Mouse (Mus musculus): ENCODE data around the gene Il15. TPM values are rescaled to one million over a fixed set of nuclear protein-coding genes. Genes with fewer than 3 reads are reported as not detected.

Gene Il15
- polyA plus RNA-seq, 1 experiment from 2014 or later: 2.1 TPM

DNA sequence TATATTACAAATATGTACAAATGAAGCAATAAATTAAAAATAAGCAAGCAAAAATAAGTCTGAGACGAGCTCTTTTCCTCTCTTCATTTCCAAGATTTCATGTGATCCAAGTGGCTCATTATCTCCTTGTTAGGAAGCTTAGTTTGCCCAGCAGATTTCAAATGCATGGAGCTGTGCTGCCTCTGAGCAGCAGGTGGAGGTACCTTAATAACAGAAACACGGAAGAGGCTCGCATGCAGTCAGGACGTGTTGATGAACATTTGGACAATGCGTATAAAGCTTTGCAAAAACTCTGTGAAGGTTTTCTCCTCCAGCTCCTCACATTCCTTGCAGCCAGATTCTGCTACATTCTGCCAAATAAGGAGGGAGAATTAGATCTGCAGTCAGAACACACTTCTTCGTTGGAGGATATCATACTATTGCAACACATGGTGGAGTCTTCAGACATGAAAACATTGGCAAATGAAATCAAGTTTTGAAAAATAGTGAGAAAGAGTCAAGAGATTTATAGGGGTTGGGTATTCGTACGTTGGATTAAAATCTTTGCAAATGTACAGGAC is 71.3 kb downstream of the Il15 start:
- Histone ChIP-seq H3K9ac (ENCODE audit: low read depth, low read length) (no peak overlapping the region), H3K4me1 (ENCODE audit: control insufficient read depth, insufficient read depth, low read depth, low read length) (no peaks in the 10 kb centered on the region), H3K27ac (ENCODE audit: low read depth, low read length) (no peak overlapping the region), H3K9me3 (ENCODE audit: control insufficient read depth, low read length) (no peaks in the 10 kb centered on the region), H3K4me3 (ENCODE audit: low read length) (no peak overlapping the region), H3K27me3 (replicated peaks; ENCODE audit: control insufficient read depth, insufficient read depth, low read length) (no peaks in the 10 kb centered on the region), H3K4me2 (ENCODE audit: low read length) (no peak overlapping the region), H3K36me3 (ENCODE audit: control insufficient read depth, insufficient read depth, low read length) (no peaks in the 10 kb centered on the region)
- 88% methylated on average over 8 of the region's 8 CpGs for WGBS
- ATAC-seq: no peak

DNA sequence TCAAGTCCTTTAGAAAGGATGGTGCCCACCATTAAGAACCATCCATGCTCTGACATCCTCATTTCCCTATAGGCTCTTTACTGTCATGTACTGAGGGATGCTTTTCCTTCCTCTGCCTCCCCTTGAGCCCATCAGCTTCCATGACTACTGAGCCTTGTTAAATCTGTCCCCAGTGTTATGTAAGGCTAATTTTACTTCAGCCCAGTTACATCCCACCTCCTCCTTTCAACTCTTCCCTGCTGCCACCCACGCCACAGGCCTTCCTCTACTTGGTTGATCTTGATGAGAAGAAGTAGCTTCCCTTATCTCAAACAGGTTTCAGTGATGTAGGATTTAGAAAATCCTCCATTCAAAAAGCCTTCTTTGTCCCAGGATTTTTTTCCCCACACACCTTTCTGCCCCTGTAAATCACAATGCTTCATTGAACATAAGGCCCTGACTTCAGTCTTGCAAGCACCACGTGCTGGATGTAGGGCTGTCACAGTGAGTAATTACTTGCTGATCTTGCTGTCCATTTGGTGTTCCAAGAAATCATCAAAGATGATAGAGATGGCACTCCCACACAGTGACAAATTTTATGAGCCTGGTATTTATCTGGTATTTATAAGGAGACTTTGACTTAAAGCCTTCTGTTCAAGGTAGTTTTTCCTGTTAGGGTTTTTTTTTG is 74.9 kb downstream of the Il15 start:
- H3K4me3 ChIP-seq (ENCODE audit: low read length): no peak overlapping the region
- no peak overlapping the region for H3K9ac ChIP-seq (ENCODE audit: low read depth, low read length)
- ATAC-seq: no peak
- no peaks in the 10 kb centered on the region for H3K27me3 ChIP-seq (replicated peaks; ENCODE audit: control insufficient read depth, insufficient read depth, low read length)
- no peaks in the 10 kb centered on the region for H3K36me3 ChIP-seq (ENCODE audit: control insufficient read depth, insufficient read depth, low read length)
- no peaks in the 10 kb centered on the region for H3K9me3 ChIP-seq (ENCODE audit: control insufficient read depth, low read length)
- WGBS: 65% methylated on average over 2 of the region's 2 CpGs
- H3K27ac ChIP-seq (ENCODE audit: low read depth, low read length): no peak overlapping the region
- no peaks in the 10 kb centered on the region for H3K4me1 ChIP-seq (ENCODE audit: control insufficient read depth, insufficient read depth, low read depth, low read length)
- H3K4me2 ChIP-seq (ENCODE audit: low read length): no peak overlapping the region

DNA sequence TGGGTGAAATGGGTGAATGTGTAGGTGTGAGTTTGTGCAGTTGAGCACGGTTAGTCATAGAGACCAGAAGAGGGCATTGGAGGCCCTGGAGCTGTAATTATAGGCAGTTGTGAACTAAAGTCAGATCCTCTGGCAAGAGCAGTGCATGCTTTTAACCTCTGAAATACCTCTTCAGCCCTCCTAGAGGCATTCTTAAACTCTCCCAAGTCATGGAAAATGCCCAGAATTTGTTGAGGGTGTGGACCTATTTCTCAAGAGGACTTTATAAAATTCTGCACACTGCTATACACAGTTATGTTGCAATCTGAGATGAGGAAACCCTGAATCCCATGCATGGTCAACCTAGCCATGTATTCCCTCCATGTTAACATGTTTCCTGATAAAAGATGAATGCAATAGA is 77.0 kb downstream of the Il15 start:
- 86% methylated on average over 1 of the region's 1 CpGs for WGBS
- H3K27me3 ChIP-seq (replicated peaks; ENCODE audit: control insufficient read depth, insufficient read depth, low read length): no peaks in the 10 kb centered on the region

DNA sequence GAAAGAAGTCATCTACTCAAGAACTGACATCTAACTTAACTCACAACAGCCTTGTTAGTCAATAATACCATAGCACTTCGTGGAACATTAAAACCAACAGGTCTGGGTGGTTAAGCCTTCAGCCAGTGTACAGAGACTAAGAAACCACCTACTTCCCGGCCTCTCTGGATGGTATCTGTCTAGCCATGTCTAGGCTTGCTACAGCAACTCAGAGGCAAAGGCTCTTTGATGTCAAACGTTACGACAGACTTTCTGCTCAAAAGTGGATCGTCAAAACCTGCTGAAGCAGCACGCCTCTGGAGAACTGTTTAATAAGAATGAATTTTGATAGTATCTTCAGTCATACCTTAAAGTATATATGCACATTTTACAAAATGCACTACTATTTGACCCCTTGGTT is 77.4 kb downstream of the Il15 start:
- Histone ChIP-seq H3K4me2 (ENCODE audit: low read length) (no peak overlapping the region), H3K4me1 (ENCODE audit: control insufficient read depth, insufficient read depth, low read depth, low read length) (no peaks in the 10 kb centered on the region), H3K9me3 (ENCODE audit: control insufficient read depth, low read length) (no peaks in the 10 kb centered on the region), H3K36me3 (ENCODE audit: control insufficient read depth, insufficient read depth, low read length) (no peaks in the 10 kb centered on the region), H3K27ac (ENCODE audit: low read depth, low read length) (no peak overlapping the region), H3K27me3 (replicated peaks; ENCODE audit: control insufficient read depth, insufficient read depth, low read length) (no peaks in the 10 kb centered on the region), H3K9ac (ENCODE audit: low read depth, low read length) (no peak overlapping the region), H3K4me3 (ENCODE audit: low read length) (no peak overlapping the region)
- ATAC-seq: no peak
- WGBS: 90% methylated on average over 6 of the region's 6 CpGs

More for the DNA sequence above, 77.0 kb downstream of the Il15 start:
- Histone ChIP-seq H3K9ac (ENCODE audit: low read depth, low read length) (no peak overlapping the region), H3K36me3 (ENCODE audit: control insufficient read depth, insufficient read depth, low read length) (no peaks in the 10 kb centered on the region), H3K4me3 (ENCODE audit: low read length) (no peak overlapping the region), H3K4me2 (ENCODE audit: low read length) (no peak overlapping the region), H3K9me3 (ENCODE audit: control insufficient read depth, low read length) (no peaks in the 10 kb centered on the region), H3K27ac (ENCODE audit: low read depth, low read length) (no peak overlapping the region), H3K4me1 (ENCODE audit: control insufficient read depth, insufficient read depth, low read depth, low read length) (no peaks in the 10 kb centered on the region)
- no peak for ATAC-seq

DNA sequence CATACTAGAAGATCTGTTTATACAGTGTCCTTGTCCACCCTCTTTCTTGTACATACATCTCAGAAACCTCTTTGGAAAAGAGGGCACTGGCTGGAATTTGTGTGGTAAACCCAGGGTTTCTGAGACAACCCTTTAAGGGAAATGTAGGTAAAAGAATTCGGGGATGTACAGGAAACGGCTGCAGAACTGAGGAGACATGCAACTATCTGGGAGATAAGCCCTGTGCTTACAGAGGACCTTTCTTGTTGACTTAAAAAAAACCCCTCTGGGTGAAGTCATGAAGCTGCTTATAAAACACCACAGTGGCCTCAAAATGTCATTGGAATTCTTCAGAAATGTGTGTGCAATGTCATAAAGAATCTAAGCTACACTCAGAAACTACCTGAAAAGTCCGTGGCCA is 85.6 kb downstream of the Il15 start:
- ATAC-seq: no peak
- Histone ChIP-seq H3K27me3 (replicated peaks; ENCODE audit: control insufficient read depth, insufficient read depth, low read length) (no peaks in the 10 kb centered on the region), H3K27ac (ENCODE audit: low read depth, low read length) (no peak overlapping the region), H3K4me2 (ENCODE audit: low read length) (no peak overlapping the region), H3K9me3 (ENCODE audit: control insufficient read depth, low read length) (no peaks in the 10 kb centered on the region), H3K9ac (ENCODE audit: low read depth, low read length) (no peak overlapping the region), H3K36me3 (ENCODE audit: control insufficient read depth, insufficient read depth, low read length) (no peaks in the 10 kb centered on the region), H3K4me1 (ENCODE audit: control insufficient read depth, insufficient read depth, low read depth, low read length) (no peaks in the 10 kb centered on the region), H3K4me3 (ENCODE audit: low read length) (no peak overlapping the region)
- WGBS: 84% methylated on average over 3 of the region's 3 CpGs

DNA sequence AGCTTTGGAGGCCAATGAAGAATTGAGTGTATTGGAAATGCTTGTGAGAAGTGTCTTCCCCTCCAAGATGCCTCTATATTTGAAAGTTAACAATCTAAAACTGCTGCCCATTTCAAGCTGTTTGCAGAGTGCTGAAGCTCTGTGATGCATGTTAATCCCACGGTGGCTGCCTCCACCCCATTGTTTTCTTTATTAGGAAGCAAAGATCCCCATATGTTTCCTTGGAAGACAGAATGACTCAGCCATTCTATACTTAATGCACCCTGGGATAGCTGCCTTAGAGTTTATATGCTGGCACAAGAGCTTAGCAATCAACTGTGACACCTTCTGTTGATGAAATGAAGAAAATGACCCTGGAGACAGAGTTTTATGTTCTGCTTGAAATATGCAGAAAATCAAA is 96.6 kb downstream of the Il15 start:
- Histone ChIP-seq H3K27ac (ENCODE audit: low read depth, low read length) (no peak overlapping the region), H3K9me3 (ENCODE audit: control insufficient read depth, low read length) (no peaks in the 10 kb centered on the region), H3K9ac (ENCODE audit: low read depth, low read length) (no peak overlapping the region), H3K27me3 (replicated peaks; ENCODE audit: control insufficient read depth, insufficient read depth, low read length) (no peaks in the 10 kb centered on the region), H3K4me3 (ENCODE audit: low read length) (no peak overlapping the region), H3K4me2 (ENCODE audit: low read length) (no peak overlapping the region), H3K36me3 (ENCODE audit: control insufficient read depth, insufficient read depth, low read length) (no peaks in the 10 kb centered on the region), H3K4me1 (ENCODE audit: control insufficient read depth, insufficient read depth, low read depth, low read length) (no peaks in the 10 kb centered on the region)
- ATAC-seq: peak; percentile 71; the same call in 1 of the 2 replicates
- WGBS: 15% methylated on average over 1 of the region's 1 CpGs

DNA sequence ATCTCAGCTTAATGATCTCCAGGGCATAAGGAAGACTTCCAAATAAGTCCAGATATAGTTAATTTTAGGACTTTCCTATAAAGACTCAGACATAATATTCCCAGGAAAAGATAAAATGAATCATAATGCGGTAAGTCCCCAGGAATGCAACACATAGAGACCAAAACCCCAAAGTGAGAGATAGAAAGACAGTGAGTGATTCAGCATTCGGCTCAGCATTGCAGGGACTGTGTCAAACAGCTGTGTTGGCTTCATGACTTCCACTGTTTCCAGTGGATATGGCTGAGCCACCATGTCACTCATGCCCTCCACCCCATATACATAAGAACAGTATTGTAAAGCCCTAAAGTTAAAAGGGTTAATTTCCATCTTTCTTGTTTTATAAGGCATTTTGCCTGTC is 106.8 kb downstream of the Il15 start:
- Histone ChIP-seq H3K9ac (ENCODE audit: low read depth, low read length) (no peak overlapping the region), H3K36me3 (ENCODE audit: control insufficient read depth, insufficient read depth, low read length) (no peaks in the 10 kb centered on the region), H3K27me3 (replicated peaks; ENCODE audit: control insufficient read depth, insufficient read depth, low read length) (no peaks in the 10 kb centered on the region), H3K4me3 (ENCODE audit: low read length) (no peak overlapping the region), H3K27ac (ENCODE audit: low read depth, low read length) (no peak overlapping the region), H3K4me2 (ENCODE audit: low read length) (no peak overlapping the region), H3K4me1 (ENCODE audit: control insufficient read depth, insufficient read depth, low read depth, low read length) (no peaks in the 10 kb centered on the region), H3K9me3 (ENCODE audit: control insufficient read depth, low read length) (no peaks in the 10 kb centered on the region)
- WGBS: 96% methylated on average over 2 of the region's 2 CpGs
- no peak for ATAC-seq

DNA sequence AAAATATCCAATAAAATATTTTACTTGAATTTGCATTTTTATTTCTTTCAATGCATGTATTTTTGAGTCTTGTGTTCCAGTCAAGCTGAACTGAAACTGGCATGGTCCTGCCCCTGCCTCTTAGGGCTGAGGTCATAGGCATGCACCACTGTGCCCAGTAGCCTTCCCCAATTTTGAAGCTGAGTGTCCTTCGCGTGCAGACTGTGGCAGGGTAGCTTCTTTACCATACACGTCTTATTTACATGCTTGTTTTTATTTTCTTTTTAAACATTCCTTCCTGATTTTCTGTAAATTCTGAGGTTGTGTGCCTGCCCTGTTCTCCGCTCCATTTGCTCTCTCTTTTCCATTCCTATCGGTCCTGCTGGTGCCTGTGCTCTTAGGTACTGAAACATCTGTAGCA is 111.4 kb downstream of the Il15 start:
- WGBS: 88% methylated on average over 5 of the region's 5 CpGs
- no peak for ATAC-seq
- Histone ChIP-seq H3K9me3 (ENCODE audit: control insufficient read depth, low read length) (no peaks in the 10 kb centered on the region), H3K27me3 (replicated peaks; ENCODE audit: control insufficient read depth, insufficient read depth, low read length) (no peaks in the 10 kb centered on the region), H3K27ac (ENCODE audit: low read depth, low read length) (no peak overlapping the region), H3K4me1 (ENCODE audit: control insufficient read depth, insufficient read depth, low read depth, low read length) (no peaks in the 10 kb centered on the region), H3K36me3 (ENCODE audit: control insufficient read depth, insufficient read depth, low read length) (no peaks in the 10 kb centered on the region), H3K4me2 (ENCODE audit: low read length) (no peak overlapping the region), H3K4me3 (ENCODE audit: low read length) (no peak overlapping the region), H3K9ac (ENCODE audit: low read depth, low read length) (no peak overlapping the region)

DNA sequence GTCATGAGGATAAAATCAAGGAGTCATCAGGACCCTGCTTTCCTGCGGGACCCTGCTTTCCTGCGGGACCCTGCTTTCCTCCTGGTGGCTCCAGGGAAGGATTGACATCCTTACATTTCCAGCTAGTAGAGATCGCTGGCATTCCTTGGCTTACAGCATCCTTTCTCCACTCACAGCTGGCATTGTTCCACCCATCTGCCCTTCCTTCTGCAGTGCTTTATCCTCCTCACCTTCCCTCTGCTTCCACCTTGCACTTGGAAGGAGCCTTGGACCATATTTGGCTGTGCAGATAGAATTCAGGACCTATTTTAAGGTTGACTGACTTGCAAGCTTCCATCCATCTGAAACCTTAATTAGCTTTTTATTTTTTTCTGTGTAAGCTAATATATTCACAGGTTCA is 117.2 kb downstream of the Il15 start:
- Histone ChIP-seq H3K4me2 (ENCODE audit: low read length) (no peak overlapping the region), H3K27me3 (replicated peaks; ENCODE audit: control insufficient read depth, insufficient read depth, low read length) (no peaks in the 10 kb centered on the region), H3K36me3 (ENCODE audit: control insufficient read depth, insufficient read depth, low read length) (no peaks in the 10 kb centered on the region), H3K9me3 (ENCODE audit: control insufficient read depth, low read length) (no peaks in the 10 kb centered on the region), H3K4me3 (ENCODE audit: low read length) (no peak overlapping the region), H3K27ac (ENCODE audit: low read depth, low read length) (no peak overlapping the region), H3K9ac (ENCODE audit: low read depth, low read length) (no peak overlapping the region), H3K4me1 (ENCODE audit: control insufficient read depth, insufficient read depth, low read depth, low read length) (no peaks in the 10 kb centered on the region)
- 88% methylated on average over 3 of the region's 3 CpGs for WGBS
- ATAC-seq: peak; percentile 63; the same call in 1 of the 2 replicates

Data from hindbrain, embryonic 16.5 days (tissue).